Mouse (Mus musculus) liver, embryonic 16.5 days (tissue): Measurements from ENCODE around the gene Rapgef5. TPM values are rescaled to one million over a fixed set of nuclear protein-coding genes. Genes with fewer than 3 reads are reported as not detected.

Experiments used
- ATAC-seq: fragments of 200-750 bp; cut with Nextera tagmentation; 2 replicates; pipeline ENCODE4 v1.8.0; 2017; ENCODE audit warnings: low read depth, mild to moderate bottlenecking, moderate number of reproducible peaks, moderate library complexity
- H3K27ac ChIP-seq: fragments of 300-500 bp; sonication (generic); 2 replicates; pipeline ENCODE4 v1.5.1; 2014; ENCODE audit warnings: mild to moderate bottlenecking, low read length
- H3K27me3 ChIP-seq: fragments of 300-500 bp; sonication (generic); 2 replicates; pipeline ENCODE4 v1.6.1; 2014; ENCODE audit warnings: low read depth, low read length, mixed read lengths; ENCODE audit not compliant: control insufficient read depth, insufficient read depth
- H3K36me3 ChIP-seq: fragments of 300-500 bp; sonication (generic); 2 replicates; pipeline ENCODE4 v1.6.1; 2014; ENCODE audit warnings: mild to moderate bottlenecking; ENCODE audit not compliant: control insufficient read depth, insufficient read depth
- H3K4me1 ChIP-seq: fragments of 300-500 bp; sonication (generic); 2 replicates; pipeline ENCODE4 v1.6.1; 2014; ENCODE audit warnings: low read depth, low read length, mixed read lengths; ENCODE audit not compliant: control insufficient read depth
- H3K4me2 ChIP-seq: fragments of 300-500 bp; sonication (generic); 2 replicates; pipeline ENCODE4 v1.6.1; 2014; ENCODE audit warnings: low read depth, low read length, mixed read lengths
- H3K4me3 ChIP-seq: fragments of 300-500 bp; sonication (generic); 2 replicates; pipeline ENCODE4 v1.5.1; 2014; ENCODE audit warnings: low read depth, mild to moderate bottlenecking, low read length
- H3K9ac ChIP-seq: fragments of 300-500 bp; sonication (generic); 2 replicates; pipeline ENCODE4 v1.6.1; 2014; ENCODE audit warnings: low read depth, low read length
- H3K9me3 ChIP-seq: fragments of 300-500 bp; sonication (generic); replicated peaks from 2 replicates; pipeline ENCODE4 v1.6.1; 2016; ENCODE audit warnings: low read length; ENCODE audit not compliant: control insufficient read depth
- WGBS: fragments of 180-500 bp; shearing (Covaris S2); extraction: QIAGEN DNeasy Blood & Tissue Kit; methylation state at CpG from one replicate; pipeline ENCODE4 v1.1.7; 2014; ENCODE audit not compliant: insufficient replicate concordance; 5-methylcytosine and 5-hydroxymethylcytosine counted together
- polyA plus RNA-seq: library from polyadenylated mRNA; unstranded; fragments of >200 nt; fragmentation: Nextera tagmentation; extraction: Ambion mirVana; gene quantifications from 2 replicates; pipeline ENCODE4 v1.2.1, GENCODE M21; 2015

Rapgef5 gene
- polyA plus RNA-seq, 1 experiment from 2014 or later, result 2.2 TPM

DNA sequence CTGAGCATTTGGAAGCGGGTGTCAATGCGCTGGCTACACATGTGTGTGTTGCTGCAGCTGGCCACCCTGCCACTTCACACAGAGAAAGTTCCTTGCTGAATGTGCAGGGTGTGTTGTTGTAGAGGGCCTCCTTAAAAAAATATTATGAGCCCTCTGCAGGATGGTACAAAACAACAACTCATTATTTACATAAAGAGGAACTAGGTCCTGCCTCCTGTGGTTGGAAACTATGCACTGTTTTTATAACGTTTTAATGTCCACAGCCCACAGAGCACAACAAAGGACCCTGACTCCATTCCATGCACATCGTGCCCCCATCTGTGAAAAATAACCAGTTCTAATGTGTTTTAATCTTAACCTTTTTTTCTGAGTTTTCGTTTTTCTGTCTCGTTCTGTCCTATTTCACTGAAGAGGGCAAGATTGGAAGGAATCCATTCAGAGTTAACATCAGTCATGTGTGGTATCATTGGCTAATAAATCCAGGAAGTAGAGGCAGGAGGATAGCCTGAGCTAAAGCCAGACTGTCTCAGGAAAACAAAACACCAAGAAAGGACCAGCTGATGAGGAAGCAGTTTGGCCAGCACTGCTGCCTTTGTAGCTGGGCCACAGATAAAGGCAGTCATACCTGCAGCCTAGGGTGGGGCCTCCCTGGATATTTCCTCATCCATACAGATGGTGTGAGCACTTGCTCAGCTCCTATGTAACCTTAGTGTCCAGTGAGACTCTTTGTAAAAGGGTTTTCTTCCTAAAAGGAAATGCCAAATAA lies 123.3 kb downstream of the Rapgef5 start:
- ATAC-seq, result no peak
- H3K4me2 ChIP-seq, result no peak overlapping the region
- H3K27ac ChIP-seq, result no peak overlapping the region
- 56% methylated on average over 6 of the region's 6 CpGs for WGBS
- H3K9ac ChIP-seq, result no peak overlapping the region
- no peaks in the 10 kb centered on the region for H3K36me3 ChIP-seq
- H3K9me3 ChIP-seq, result no peaks in the 10 kb centered on the region
- H3K27me3 ChIP-seq, result no peaks in the 10 kb centered on the region
- H3K4me3 ChIP-seq, result no peak overlapping the region
- H3K4me1 ChIP-seq, result no peaks in the 10 kb centered on the region

DNA sequence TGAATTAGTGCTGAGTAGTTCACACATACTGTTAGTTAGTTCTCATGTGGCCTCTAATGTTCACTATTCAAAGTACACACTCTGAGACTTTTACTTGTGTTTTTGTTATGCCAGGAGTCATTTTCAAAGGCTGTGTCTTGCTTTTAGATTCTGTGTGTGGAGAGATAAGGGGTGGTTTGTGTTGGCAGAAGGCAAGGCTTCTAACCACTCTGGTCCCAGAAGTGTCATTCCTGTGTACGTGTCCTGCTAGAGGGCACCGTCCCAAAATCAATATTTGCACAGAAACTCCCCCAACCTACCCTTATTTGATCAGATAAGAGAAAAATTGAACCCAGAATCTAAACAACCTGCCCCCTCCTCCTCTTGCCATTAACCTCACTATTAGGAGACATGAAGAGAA lies 126.2 kb downstream of the Rapgef5 start:
- Histone ChIP-seq H3K4me1 (no peaks in the 10 kb centered on the region), H3K9ac (no peak overlapping the region), H3K4me2 (no peak overlapping the region), H3K36me3 (no peaks in the 10 kb centered on the region), H3K27ac (no peak overlapping the region), H3K4me3 (no peak overlapping the region), H3K27me3 (no peaks in the 10 kb centered on the region), H3K9me3 (no peaks in the 10 kb centered on the region)
- 34% methylated on average over 2 of the region's 2 CpGs for WGBS
- peak; percentile 65; the same call in 1 of the 2 replicates for ATAC-seq

- WGBS, result 72% methylated on average over 2 of the region's 2 CpGs
- Histone ChIP-seq H3K9me3 (no peaks in the 10 kb centered on the region), H3K27ac (no peak overlapping the region), H3K4me1 (no peaks in the 10 kb centered on the region), H3K4me2 (no peak overlapping the region), H3K9ac (no peak overlapping the region), H3K27me3 (no peaks in the 10 kb centered on the region), H3K4me3 (no peak overlapping the region), H3K36me3 (no peaks in the 10 kb centered on the region)
- ATAC-seq, result no peak
These were observed 129.5 kb downstream of the Rapgef5 start for GRCm38 (mm10) chr12:117645771-117646170.

- Histone ChIP-seq H3K4me1 (no peaks in the 10 kb centered on the region), H3K36me3 (no peaks in the 10 kb centered on the region), H3K4me3 (no peak overlapping the region), H3K9ac (no peak overlapping the region), H3K9me3 (no peaks in the 10 kb centered on the region), H3K27ac (no peak overlapping the region), H3K27me3 (no peaks in the 10 kb centered on the region), H3K4me2 (no peak overlapping the region)
- ATAC-seq, result no peak
- WGBS, result 70% methylated on average over 8 of the region's 8 CpGs
These were observed 137.7 kb downstream of the Rapgef5 start for GRCm38 (mm10) chr12:117653920-117654472.

DNA sequence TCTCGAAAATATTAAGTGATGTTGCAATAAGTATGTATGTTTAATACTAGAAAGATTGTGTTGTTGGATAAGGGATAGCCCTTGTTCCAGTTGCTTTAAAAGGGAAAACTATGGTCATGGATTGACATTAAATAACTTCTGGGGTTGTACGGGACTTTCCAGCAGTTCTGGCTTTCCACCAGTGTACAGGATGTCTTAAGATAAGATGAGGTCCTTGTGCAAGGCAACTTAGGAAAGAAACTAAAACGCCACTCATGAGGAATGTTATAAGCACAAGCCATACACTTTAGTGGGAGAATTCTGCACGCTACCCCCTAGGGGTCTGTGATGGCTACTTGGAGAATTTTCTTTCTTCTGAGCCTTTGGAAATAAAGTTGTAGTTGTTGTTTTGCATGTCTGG lies 140.7 kb downstream of the Rapgef5 start:
- no peak overlapping the region for H3K27ac ChIP-seq
- H3K9ac ChIP-seq, result no peak overlapping the region
- no peaks in the 10 kb centered on the region for H3K9me3 ChIP-seq
- no peak overlapping the region for H3K4me3 ChIP-seq
- ATAC-seq, result no peak
- H3K27me3 ChIP-seq, result no peaks in the 10 kb centered on the region
- no peak overlapping the region for H3K4me2 ChIP-seq
- 43% methylated on average over 4 of the region's 4 CpGs for WGBS
- no peaks in the 10 kb centered on the region for H3K4me1 ChIP-seq
- no peaks in the 10 kb centered on the region for H3K36me3 ChIP-seq

GRCm38 (mm10) chr12:117657766-117658165 lies 141.5 kb downstream of the Rapgef5 start:
- ATAC-seq, result no peak
- Histone ChIP-seq H3K36me3 (no peaks in the 10 kb centered on the region), H3K4me1 (no peaks in the 10 kb centered on the region), H3K27me3 (no peaks in the 10 kb centered on the region), H3K4me3 (peak overlapping the region; percentile 13; the same call in 1 of the 2 replicates), H3K9me3 (no peaks in the 10 kb centered on the region), H3K9ac (no peak overlapping the region), H3K4me2 (no peak overlapping the region), H3K27ac (no peak overlapping the region)
- 63% methylated on average over 5 of the region's 5 CpGs for WGBS

- H3K27ac ChIP-seq, result no peak overlapping the region
- H3K9ac ChIP-seq, result no peak overlapping the region
- no peak for ATAC-seq
- H3K4me3 ChIP-seq, result no peak overlapping the region
- no peaks in the 10 kb centered on the region for H3K27me3 ChIP-seq
- H3K4me2 ChIP-seq, result no peak overlapping the region
- WGBS, result 44% methylated on average over 6 of the region's 6 CpGs
- no peaks in the 10 kb centered on the region for H3K9me3 ChIP-seq
- H3K4me1 ChIP-seq, result no peaks in the 10 kb centered on the region
- H3K36me3 ChIP-seq, result no peaks in the 10 kb centered on the region
These were observed 142.5 kb downstream of the Rapgef5 start for GRCm38 (mm10) chr12:117658821-117659220.

- H3K4me3 ChIP-seq, result no peak overlapping the region
- no peak overlapping the region for H3K27ac ChIP-seq
- H3K4me2 ChIP-seq, result no peak overlapping the region
- 50% methylated on average over 4 of the region's 4 CpGs for WGBS
- no peak for ATAC-seq
- H3K9me3 ChIP-seq, result no peaks in the 10 kb centered on the region
- no peaks in the 10 kb centered on the region for H3K4me1 ChIP-seq
- no peak overlapping the region for H3K9ac ChIP-seq
- H3K27me3 ChIP-seq, result no peaks in the 10 kb centered on the region
- no peaks in the 10 kb centered on the region for H3K36me3 ChIP-seq
These were observed 144.1 kb downstream of the Rapgef5 start for GRCm38 (mm10) chr12:117660361-117660760.

DNA sequence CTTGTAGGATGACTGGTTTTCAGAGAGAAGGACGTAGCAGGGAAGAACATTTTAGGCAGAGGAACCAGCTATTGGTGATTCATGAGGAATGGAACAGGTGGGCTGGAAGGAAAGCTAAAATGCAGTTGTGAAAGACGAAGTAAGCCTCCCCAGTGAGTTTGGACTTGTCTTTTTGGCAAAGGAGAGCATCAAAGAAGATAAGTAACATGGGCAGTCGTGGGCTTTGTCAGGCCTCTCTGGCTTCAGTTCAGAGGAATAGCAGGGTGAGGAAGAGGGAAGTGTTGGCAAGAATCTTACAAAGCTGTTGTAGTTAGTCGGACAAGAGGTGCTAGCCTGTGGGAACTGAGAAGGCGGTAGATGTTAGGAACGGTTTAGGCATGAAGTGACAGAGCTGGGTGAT lies 145.6 kb downstream of the Rapgef5 start:
- H3K27me3 ChIP-seq, result no peaks in the 10 kb centered on the region
- no peaks in the 10 kb centered on the region for H3K36me3 ChIP-seq
- no peak overlapping the region for H3K4me3 ChIP-seq
- WGBS, result 56% methylated on average over 6 of the region's 6 CpGs
- no peaks in the 10 kb centered on the region for H3K9me3 ChIP-seq
- H3K4me2 ChIP-seq, result no peak overlapping the region
- no peaks in the 10 kb centered on the region for H3K4me1 ChIP-seq
- no peak for ATAC-seq
- H3K9ac ChIP-seq, result no peak overlapping the region
- no peak overlapping the region for H3K27ac ChIP-seq
